Mouse (Mus musculus) subcutaneous adipose tissue, adult 2 months (tissue): ENCODE results near the gene Map3k7. TPM values are rescaled to one million over a fixed set of nuclear protein-coding genes. Genes with fewer than 3 reads are reported as not detected.

ENCODE experiments used
- polyA plus RNA-seq: library from polyadenylated mRNA; depleted of rRNA; stranded (reverse); fragments of >200 nt; gene quantifications from 2 replicates; pipeline ENCODE4 v1.2.3, GENCODE M21; 2012; ENCODE audit warnings: low replicate concordance; rRNA removed

Gene Map3k7
- 40.2 and 61.2 TPM in 2 replicates for polyA plus RNA-seq

DNA sequence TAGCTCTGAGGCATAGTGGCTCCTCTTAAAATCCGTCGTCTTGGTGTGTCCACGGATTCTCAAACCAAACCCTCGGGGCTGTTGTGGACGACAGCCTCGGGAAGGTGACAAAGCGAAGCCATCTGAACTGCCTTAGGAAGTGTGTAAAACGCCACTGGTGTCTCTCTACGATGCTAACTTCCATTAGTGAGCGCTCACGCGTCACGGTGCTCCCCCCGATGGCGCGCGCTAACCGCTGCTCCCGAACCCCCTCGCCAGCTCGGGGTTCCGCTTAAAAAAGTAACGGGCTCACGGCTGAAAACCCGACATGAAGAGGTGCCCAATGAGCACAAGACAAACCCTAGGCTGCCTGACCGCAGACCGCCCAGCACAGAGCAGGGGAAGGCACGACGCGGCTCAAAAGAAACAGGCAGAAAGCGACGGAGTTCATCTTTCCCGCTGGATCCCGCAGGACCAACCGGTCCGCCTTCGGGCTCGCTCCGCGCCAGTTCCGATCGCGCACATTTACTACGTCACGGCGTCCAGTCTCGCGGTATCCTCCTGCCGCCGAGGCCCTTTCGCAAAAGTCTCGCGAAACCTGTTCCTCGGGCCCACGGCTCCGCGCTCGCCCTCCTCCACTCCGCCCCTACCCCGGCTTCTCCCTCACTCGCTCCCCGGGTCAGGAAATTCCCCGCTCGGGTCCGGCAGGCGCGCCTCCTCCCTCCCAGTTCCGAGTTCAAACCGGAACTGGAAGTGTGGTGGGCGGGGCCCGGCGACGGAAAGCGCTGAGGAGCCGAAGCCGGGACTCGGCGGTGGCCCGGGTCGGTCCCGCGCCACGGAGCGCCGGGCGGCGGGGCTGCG lies at the start of gene Map3k7:
Gene Map3k7, plus strand, starts transcription at position 744 of the 840 bp plus-strand sequence.

